Mouse (Mus musculus): Measurements from ENCODE around the gene Fbxl17. TPM values are rescaled to one million over a fixed set of nuclear protein-coding genes. Genes with fewer than 3 reads are reported as not detected.
A peak's percentile ranks its signal among the peaks of the same experiment; 100 is the strongest.

Gene Fbxl17
- polyA plus RNA-seq, 1 experiment from 2014 or later: 3.3 TPM

- WGBS (ENCODE audit: insufficient replicate concordance): 69% methylated on average over 6 of the region's 6 CpGs
- DNase-seq (no peak), ATAC-seq (no peak)
- Histone ChIP-seq H3K27ac (ENCODE audit: low read depth) (no peak overlapping the region), H3K4me1 (ENCODE audit: insufficient read depth) (peaks cover 32% of the 10 kb centered on the region), H3K9ac (replicated peaks) (peak overlapping the region; percentile 9; the same call in 1 of the 2 replicates), H3K9me3 (ENCODE audit: low read length) (no peaks in the 10 kb centered on the region), H3K36me3 (replicated peaks; ENCODE audit: insufficient read depth, low read length) (no peaks in the 10 kb centered on the region), H3K27me3 (ENCODE audit: insufficient read depth, low read length) (no peaks in the 10 kb centered on the region), H3K4me2 (ENCODE audit: low read depth, low read length) (peak overlapping the region; percentile 91), H3K4me3 (ENCODE audit: low read depth, low read length) (no peak overlapping the region; the same call in 1 of the 2 replicates)
- no peak for TF ChIP-seq EP300 (IDR thresholded peaks at IDR 0.05; ENCODE audit: low read depth)
- TF ChIP-seq CTCF (IDR thresholded peaks at IDR 0.05; ENCODE audit: low read depth): no peak
Observed at GRCm38 (mm10) chr17:63497206-63497731, 2.5 kb downstream of the Fbxl17 start.

- peaks cover 32% of the 10 kb centered on the region for H3K4me1 ChIP-seq (ENCODE audit: insufficient read depth)
- no peak overlapping the region for H3K4me2 ChIP-seq (ENCODE audit: low read depth, low read length)
- ATAC-seq (no peak), DNase-seq (no peak)
- H3K9ac ChIP-seq (replicated peaks): no peak overlapping the region
- TF ChIP-seq CTCF (IDR thresholded peaks at IDR 0.05; ENCODE audit: low read depth) (no peak), EP300 (IDR thresholded peaks at IDR 0.05; ENCODE audit: low read depth) (no peak)
- WGBS (ENCODE audit: insufficient replicate concordance): 68% methylated on average over 5 of the region's 5 CpGs
- peak overlapping the region; percentile 31; the same call in 1 of the 2 replicates for H3K27ac ChIP-seq (ENCODE audit: low read depth)
- no peak overlapping the region for H3K4me3 ChIP-seq (ENCODE audit: low read depth, low read length)
- no peaks in the 10 kb centered on the region for H3K27me3 ChIP-seq (ENCODE audit: insufficient read depth, low read length)
- H3K9me3 ChIP-seq (ENCODE audit: low read length): no peaks in the 10 kb centered on the region
- no peaks in the 10 kb centered on the region for H3K36me3 ChIP-seq (replicated peaks; ENCODE audit: insufficient read depth, low read length)
Observed at GRCm38 (mm10) chr17:63496153-63496552, 3.7 kb downstream of the Fbxl17 start.

- Histone ChIP-seq H3K36me3 (replicated peaks; ENCODE audit: insufficient read depth, low read length) (peaks cover 11% of the 10 kb centered on the region; the same call in 1 of the 2 replicates), H3K27ac (ENCODE audit: low read depth) (peak overlapping the region; percentile 61), H3K4me1 (ENCODE audit: insufficient read depth) (peaks cover 25% of the 10 kb centered on the region), H3K9ac (replicated peaks) (no peak overlapping the region), H3K4me3 (ENCODE audit: low read depth, low read length) (no peak overlapping the region), H3K27me3 (ENCODE audit: insufficient read depth, low read length) (no peaks in the 10 kb centered on the region), H3K9me3 (ENCODE audit: low read length) (no peaks in the 10 kb centered on the region), H3K4me2 (ENCODE audit: low read depth, low read length) (peak overlapping the region; percentile 10; the same call in 1 of the 2 replicates)
- no peak for ATAC-seq
- no peak for TF ChIP-seq EP300 (IDR thresholded peaks at IDR 0.05; ENCODE audit: low read depth)
- DNase-seq: no peak
- WGBS (ENCODE audit: insufficient replicate concordance): 73% methylated on average over 7 of the region's 7 CpGs
Observed at GRCm38 (mm10) chr17:63493876-63494580, 5.8 kb downstream of the Fbxl17 start.

GRCm38 (mm10) chr17:63493274-63493673 is 6.5 kb downstream of the Fbxl17 start:
- Histone ChIP-seq H3K27me3 (ENCODE audit: insufficient read depth, low read length) (no peaks in the 10 kb centered on the region), H3K4me1 (ENCODE audit: insufficient read depth) (peaks cover 25% of the 10 kb centered on the region), H3K9ac (replicated peaks) (no peak overlapping the region), H3K4me2 (ENCODE audit: low read depth, low read length) (peak overlapping the region; percentile 50), H3K9me3 (ENCODE audit: low read length) (no peaks in the 10 kb centered on the region), H3K4me3 (ENCODE audit: low read depth, low read length) (no peak overlapping the region), H3K36me3 (replicated peaks; ENCODE audit: insufficient read depth, low read length) (peaks cover 18% of the 10 kb centered on the region), H3K27ac (ENCODE audit: low read depth) (peak overlapping the region; percentile 68)
- DNase-seq (peak; percentile 31), ATAC-seq (peak; percentile 28; the same call in 1 of the 2 replicates)
- 38% methylated on average over 5 of the region's 5 CpGs for WGBS (ENCODE audit: insufficient replicate concordance)
- TF ChIP-seq EP300 (IDR thresholded peaks at IDR 0.05; ENCODE audit: low read depth) (no peak), CTCF (IDR thresholded peaks at IDR 0.05; ENCODE audit: low read depth) (peak; percentile 60)

- H3K4me2 ChIP-seq (ENCODE audit: low read depth, low read length): peak overlapping the region; percentile 50
- peak; percentile 20; the same call in 1 of the 2 replicates for ATAC-seq
Observed at GRCm38 (mm10) chr17:63492665-63493273, 7.0 kb downstream of the Fbxl17 start.

GRCm38 (mm10) chr17:63489525-63489924 is 10.3 kb downstream of the Fbxl17 start:
- no peak for ATAC-seq
- Histone ChIP-seq H3K4me3 (ENCODE audit: low read depth, low read length) (no peak overlapping the region), H3K27ac (ENCODE audit: low read depth) (no peak overlapping the region), H3K27me3 (ENCODE audit: insufficient read depth, low read length) (no peaks in the 10 kb centered on the region), H3K9ac (replicated peaks) (no peak overlapping the region), H3K9me3 (ENCODE audit: low read length) (no peaks in the 10 kb centered on the region), H3K4me2 (ENCODE audit: low read depth, low read length) (no peak overlapping the region), H3K4me1 (ENCODE audit: insufficient read depth) (peaks cover 11% of the 10 kb centered on the region), H3K36me3 (replicated peaks; ENCODE audit: insufficient read depth, low read length) (peaks cover 29% of the 10 kb centered on the region)
- TF ChIP-seq EP300 (IDR thresholded peaks at IDR 0.05; ENCODE audit: low read depth) (no peak), CTCF (IDR thresholded peaks at IDR 0.05; ENCODE audit: low read depth) (no peak)
- WGBS (ENCODE audit: insufficient replicate concordance): 83% methylated on average over 4 of the region's 4 CpGs
- no peak for DNase-seq

More at GRCm38 (mm10) chr17:63492665-63493273, 7.0 kb downstream of the Fbxl17 start:
- peaks cover 24% of the 10 kb centered on the region for H3K4me1 ChIP-seq (ENCODE audit: insufficient read depth)
- 61% methylated on average over 8 of the region's 8 CpGs for WGBS (ENCODE audit: insufficient replicate concordance)
- H3K36me3 ChIP-seq (replicated peaks; ENCODE audit: insufficient read depth, low read length): peaks cover 19% of the 10 kb centered on the region
- H3K27ac ChIP-seq (ENCODE audit: low read depth): peak overlapping the region; percentile 68
- H3K4me3 ChIP-seq (ENCODE audit: low read depth, low read length): no peak overlapping the region
- TF ChIP-seq EP300 (IDR thresholded peaks at IDR 0.05; ENCODE audit: low read depth) (no peak), CTCF (IDR thresholded peaks at IDR 0.05; ENCODE audit: low read depth) (no peak)
- H3K27me3 ChIP-seq (ENCODE audit: insufficient read depth, low read length): no peaks in the 10 kb centered on the region
- H3K9ac ChIP-seq (replicated peaks): no peak overlapping the region
- H3K9me3 ChIP-seq (ENCODE audit: low read length): no peaks in the 10 kb centered on the region
- no peak for DNase-seq
